11 mouse cellular contexts compared by ENCODE assay signal in genomic region chr16:52182057-52182456, GRCm38 (mm10).
DNase-seq lines count a peak whose midpoint lies in the region; ATAC-seq and TF ChIP-seq lines count a peak whose summit lies in the region.
"Had no signal": no experiment of that assay in that cellular context is flagged by ENCODE, and none has a peak within 500 bp of the region (broad histone marks: within the 10 kb centered on the region; RNA-seq: fewer than 3 reads in every experiment).

No protein-coding gene starts in this region.

- no peak for TF ChIP-seq POLR2A in CH12.LX (IDR thresholded peaks at IDR 0.05; ENCODE audit: low read depth, low read length)

- no peak for DNase-seq in layer of hippocampus, adult 2 months (ENCODE audit: low spot score in 2 of 2)
- DNase-seq in layer of hippocampus, postnatal 36 days, result no peak
- peak; percentile 82 for DNase-seq in 416B (ENCODE audit: low read depth)
- DNase-seq in CH12.LX (ENCODE audit: extremely low read depth), result peak; percentile 80
- DNase-seq in adrenal gland, postnatal 4 days (ENCODE audit: low spot score in 2 of 2), result no peak
- no peak for DNase-seq in retina, postnatal 1 day
- DNase-seq: cerebellum, adult 11 months had no signal

- TF ChIP-seq CTCF in layer of hippocampus, adult 2 months (conservative IDR thresholded peaks at IDR 0.05), result peak; percentile 74
- peak in 1 of 2 experiments; percentile 90; a peak in 3 of 4 replicates for TF ChIP-seq CTCF in CH12.LX (conservative IDR thresholded peaks at IDR 0.05 in 1 of 2, IDR thresholded peaks at IDR 0.05 in 1 of 2; ENCODE audit: low read depth in 2 of 2, low read length in 2 of 2)

- H3K9me3 ChIP-seq in CH12.LX (replicated peaks; ENCODE audit: low read length), result no peaks in the 10 kb centered on the region
- H3K9me3 ChIP-seq: heart, embryonic 15.5 days; liver, embryonic 15.5 days; neural tube, embryonic 12.5 days had no signal

- dilution Hi-C loops in CH12.LX (cut with MboI; ENCODE audit: extremely low pct_ligation_motif_present, extremely low pct_unique_long_range_greater_than_20kb, low sequenced_read_pairs), result no loop called here

- H3K27me3 ChIP-seq in CH12.LX (replicated peaks), result no peaks in the 10 kb centered on the region
- H3K27me3 ChIP-seq: heart, embryonic 15.5 days; liver, embryonic 15.5 days; neural tube, embryonic 12.5 days had no signal

- H3K4me1 ChIP-seq in CH12.LX (ENCODE audit: control insufficient read depth in 1 of 2, insufficient read depth in 2 of 2), result peaks cover 0 to 8% of the 10 kb centered on the region in 2 experiments; a peak in 2 of 4 replicates
- H3K4me1 ChIP-seq: liver, embryonic 15.5 days; neural tube, embryonic 12.5 days had no signal

- peak overlapping the region; percentile 87 for H3K4me2 ChIP-seq in CH12.LX (ENCODE audit: insufficient read depth, low read depth, poor library complexity, severe bottlenecking)
- H3K4me2 ChIP-seq: heart, embryonic 15.5 days; liver, embryonic 15.5 days; neural tube, embryonic 12.5 days had no signal

- no peaks in the 10 kb centered on the region for H3K79me2 ChIP-seq in CH12.LX (replicated peaks; ENCODE audit: control insufficient read depth, extremely low read depth, insufficient read depth, poor library complexity, severe bottlenecking)

- peak; percentile 80 for TF ChIP-seq EP300 in CH12.LX (IDR thresholded peaks at IDR 0.05; ENCODE audit: low read length)

- TF ChIP-seq RAD21 in CH12.LX (IDR thresholded peaks at IDR 0.05; ENCODE audit: low read depth, low read length), result peak; percentile 98

- peak overlapping the region; percentile 74 for H3K9ac ChIP-seq in CH12.LX (ENCODE audit: insufficient read depth, low read depth)
- H3K9ac ChIP-seq: heart, embryonic 15.5 days; liver, embryonic 15.5 days; neural tube, embryonic 12.5 days had no signal

- H3K4me3 ChIP-seq in layer of hippocampus, adult 2 months, result no peak overlapping the region
- H3K4me3 ChIP-seq in CH12.LX (replicated peaks in 1 of 3; ENCODE audit: low read depth in 2 of 3, low read length in 2 of 3, poor library complexity in 1 of 3), result peak overlapping the region; percentile 38 to 53 (median 41)
- H3K4me3 ChIP-seq: heart, embryonic 15.5 days; liver, embryonic 15.5 days; neural tube, embryonic 12.5 days had no signal

- peaks cover 0 to 38% of the 10 kb centered on the region in 2 experiments for H3K36me3 ChIP-seq in CH12.LX (replicated peaks in 1 of 2; ENCODE audit: control insufficient read depth in 1 of 2, insufficient read depth in 1 of 2, low read length in 1 of 2)
- H3K36me3 ChIP-seq: liver, embryonic 15.5 days had no signal

- H3K27ac ChIP-seq in layer of hippocampus, adult 2 months, result no peak overlapping the region
- no peak overlapping the region for H3K27ac ChIP-seq in CH12.LX (ENCODE audit: insufficient read depth, low read depth)
- H3K27ac ChIP-seq: heart, embryonic 15.5 days; liver, embryonic 15.5 days; neural tube, embryonic 12.5 days had no signal

- in situ Hi-C loops in CH12.LX (cut with MboI; ENCODE audit: low pct_ligation_motif_present, low pct_unique_long_range_greater_than_20kb, low sequenced_read_pairs), result no loop called here

- ATAC-seq in inflammation-experienced regulatory T-cells, adult 6 months, result peak; percentile 96

TF ChIP-seq in CH12.LX, 34 proteins besides CTCF, POLR2A, EP300 and RAD21:
- TF ChIP-seq JUN (IDR thresholded peaks at IDR 0.05; ENCODE audit: insufficient read depth, low read depth, low read length) (0 out of 2 replicates have a peak, but pooled peaks have one; percentile 9), JUND (conservative IDR thresholded peaks at IDR 0.05; ENCODE audit: low read depth, low read length) (peak; percentile 60; the same call in 1 of the 2 replicates), MYC (IDR thresholded peaks at IDR 0.05; ENCODE audit: low read depth, low read length) (no peak), HCFC1 (IDR thresholded peaks at IDR 0.05; ENCODE audit: low read depth, low read length) (peak; percentile 23; the same call in 1 of the 2 replicates), IRF4 (IDR thresholded peaks at IDR 0.05; ENCODE audit: low read depth, low read length) (peak; percentile 95), PAX5 (IDR thresholded peaks at IDR 0.05; ENCODE audit: low read length) (no peak), ETS1 (conservative IDR thresholded peaks at IDR 0.05; ENCODE audit: low read depth, low read length) (peak; percentile 82), POLR2AphosphoS2 (IDR thresholded peaks at IDR 0.05; ENCODE audit: low read depth, low read length) (no peak), ZNF384 (IDR thresholded peaks at IDR 0.05; ENCODE audit: low read depth, low read length) (peak; percentile 99), MXI1 (IDR thresholded peaks at IDR 0.05; ENCODE audit: low read depth, low read length) (no peak), TBP (conservative IDR thresholded peaks at IDR 0.05; ENCODE audit: low read depth, low read length) (0 out of 2 replicates have a peak, but pooled peaks have one; percentile 34), ZMIZ1 (IDR thresholded peaks at IDR 0.05; ENCODE audit: low read depth, low read length) (no peak), MAFK (IDR thresholded peaks at IDR 0.05; ENCODE audit: insufficient replicate concordance, low read length) (peak; percentile 60; the same call in 1 of the 2 replicates), MEF2A (IDR thresholded peaks at IDR 0.05; ENCODE audit: borderline replicate concordance, low read depth, low read length) (peak; percentile 73; the same call in 1 of the 2 replicates), ZC3H11A (IDR thresholded peaks at IDR 0.05; ENCODE audit: low read depth, low read length) (peak; percentile 97), RCOR1 (conservative IDR thresholded peaks at IDR 0.05; ENCODE audit: low read depth, low read length) (no peak), ELF1 (IDR thresholded peaks at IDR 0.05; ENCODE audit: low read depth, low read length) (no peak), E2F4 (IDR thresholded peaks at IDR 0.05; ENCODE audit: insufficient replicate concordance, low read depth, low read length) (no peak), SIN3A (IDR thresholded peaks at IDR 0.05; ENCODE audit: low read length) (no peak), USF1 (IDR thresholded peaks at IDR 0.05; ENCODE audit: low read depth, low read length) (no peak), SMC3 (IDR thresholded peaks at IDR 0.05; ENCODE audit: low read depth, low read length) (peak; percentile 98), TCF12 (IDR thresholded peaks at IDR 0.05; ENCODE audit: low read depth, low read length) (peak; percentile 28; the same call in 1 of the 2 replicates), MAZ (IDR thresholded peaks at IDR 0.05; ENCODE audit: low read depth, low read length) (peak; percentile 97), MAX (IDR thresholded peaks at IDR 0.05; ENCODE audit: low read length) (no peak), NELFE (IDR thresholded peaks at IDR 0.05; ENCODE audit: low read depth, low read length) (no peak)

Comparison
In these comparisons a context has a peak if more than half of its experiments do, and no peak if none do; other contexts are left out.
1. DNase-seq: peak in 416B (single experiment) and CH12.LX (single experiment); none in layer of hippocampus, adult 2 months (0 of 2), layer of hippocampus, postnatal 36 days (0 of 2), adrenal gland, postnatal 4 days (0 of 2) and retina, postnatal 1 day (single experiment).